Mouse (Mus musculus) liver, embryonic 16.5 days (tissue): Measurements from ENCODE around the gene Bdh1. TPM values are rescaled to one million over a fixed set of nuclear protein-coding genes. Genes with fewer than 3 reads are reported as not detected.

Source experiments
- polyA plus RNA-seq: library from polyadenylated mRNA; unstranded; fragments of >200 nt; fragmentation: Nextera tagmentation; extraction: Ambion mirVana; gene quantifications from 2 replicates; pipeline ENCODE4 v1.2.1, GENCODE M21; 2015

Gene Bdh1
- polyA plus RNA-seq, 1 experiment from 2014 or later, result 98.4 TPM

Other genes starting within 250 kb of the Bdh1 start
- 5.6 and 5.9 TPM in 2 replicates for gene Acap2, start 221.0 kb upstream of the Bdh1 start, polyA plus RNA-seq
- 34.2 and 34.5 TPM in 2 replicates for gene Ppp1r2, start 147.0 kb upstream of the Bdh1 start, polyA plus RNA-seq
- gene Apod, start 107.5 kb upstream of the Bdh1 start, polyA plus RNA-seq, result not detected in 2 replicates
- gene Dlg1, start 241.2 kb downstream of the Bdh1 start, polyA plus RNA-seq, result 6.4 and 6.7 TPM in 2 replicates